Mouse (Mus musculus): ENCODE measurements around the gene Ctdspl.

GRCm38 (mm10) chr9:119088148-119088801, 162.0 kb downstream of the Ctdspl start:
- TF ChIP-seq CTCF (IDR thresholded peaks at IDR 0.05; ENCODE audit: low read depth) (no peak), EP300 (IDR thresholded peaks at IDR 0.05; ENCODE audit: low read depth) (no peak)
